Mouse (Mus musculus) E14TG2a.4 (cell line): Measurements from ENCODE around the gene Zfp827.
"Not testable (repeated sequence)": the region's sequence is repeated elsewhere in the genome, so short reads cannot be mapped to it uniquely, and the experiment has no call there.

Experiments
- H3K27me3 ChIP-seq: 2 replicates; pipeline ENCODE4 v1.6.1; 2014; ENCODE audit warnings: low read length, control low read depth; ENCODE audit not compliant: insufficient read depth
- H3K36me3 ChIP-seq: 2 replicates; pipeline ENCODE4 v1.6.1; 2014; ENCODE audit warnings: low read length, control low read depth; ENCODE audit not compliant: insufficient read depth
- H3K4me1 ChIP-seq: replicated peaks from 2 replicates; pipeline ENCODE4 v1.6.1; 2014; ENCODE audit warnings: low read depth, low read length, control low read depth
- H3K4me3 ChIP-seq: replicated peaks from 2 replicates; pipeline ENCODE4 v1.5.1; 2014; ENCODE audit warnings: mild to moderate bottlenecking, low read length
- H3K9me3 ChIP-seq: 2 replicates; pipeline ENCODE4 v1.6.1; 2014; ENCODE audit warnings: low read length, control low read depth
- CTCF ChIP-seq: conservative IDR thresholded peaks from 2 replicates; pipeline ENCODE4 v1.5.1; 2014; ENCODE audit warnings: low read length
- NANOG ChIP-seq: IDR thresholded peaks from 2 replicates; pipeline ENCODE4 v1.6.1; 2014; ENCODE audit warnings: borderline replicate concordance, low read length, mixed read lengths
- POU5F1 ChIP-seq: IDR thresholded peaks from 2 replicates; pipeline ENCODE4 v1.6.1; 2014; ENCODE audit warnings: low read length, borderline replicate concordance

Gene Zfp827

GRCm38 (mm10) chr8:79111461-79111860, 83.2 kb downstream of the Zfp827 start:
- Histone ChIP-seq H3K9me3 (no peaks in the 10 kb centered on the region), H3K36me3 (peaks cover 21% of the 10 kb centered on the region), H3K4me1 (peaks cover 52% of the 10 kb centered on the region), H3K27me3 (no peaks in the 10 kb centered on the region), H3K4me3 (no peak overlapping the region)
- TF ChIP-seq NANOG, result no peak
- TF ChIP-seq POU5F1, result no peak
- TF ChIP-seq CTCF, result no peak

- Histone ChIP-seq H3K27me3 (no peaks in the 10 kb centered on the region), H3K4me3 (no peak overlapping the region), H3K4me1 (peaks cover 61% of the 10 kb centered on the region), H3K36me3 (peaks cover 17% of the 10 kb centered on the region), H3K9me3 (no peaks in the 10 kb centered on the region)
- TF ChIP-seq NANOG (no peak), CTCF (no peak), POU5F1 (no peak)
Measured at GRCm38 (mm10) chr8:79112480-79112879, 84.2 kb downstream of the Zfp827 start.

DNA sequence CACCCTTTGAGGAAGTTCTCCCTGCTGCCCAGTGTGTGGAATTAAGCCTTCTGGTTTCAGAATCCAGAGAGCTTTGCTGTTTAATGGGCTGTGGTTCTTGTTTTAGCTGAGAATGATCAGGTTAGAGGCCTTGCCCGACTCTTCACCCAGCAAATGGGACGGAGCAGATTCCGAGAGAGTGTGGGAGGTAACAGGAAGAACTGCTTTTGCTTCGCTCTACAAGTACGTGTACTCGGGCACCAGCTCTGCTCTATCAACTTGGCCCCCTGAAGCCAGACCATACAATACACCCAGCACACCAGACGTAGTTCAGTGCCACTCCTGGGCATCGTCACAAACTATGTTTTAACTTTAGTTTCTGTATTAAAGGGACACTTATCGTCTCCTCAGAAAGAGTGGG, 85.3 kb downstream of the Zfp827 start:
- no peaks in the 10 kb centered on the region for H3K27me3 ChIP-seq
- peaks cover 70% of the 10 kb centered on the region for H3K4me1 ChIP-seq
- H3K4me3 ChIP-seq, result no peak overlapping the region
- no peaks in the 10 kb centered on the region for H3K9me3 ChIP-seq
- peaks cover 22% of the 10 kb centered on the region for H3K36me3 ChIP-seq
- TF ChIP-seq CTCF, result no peak

- no peak overlapping the region for H3K4me3 ChIP-seq
- no peaks in the 10 kb centered on the region for H3K27me3 ChIP-seq
- peaks cover 26% of the 10 kb centered on the region for H3K36me3 ChIP-seq
- H3K4me1 ChIP-seq, result peaks cover 68% of the 10 kb centered on the region
- no peaks in the 10 kb centered on the region for H3K9me3 ChIP-seq
- TF ChIP-seq NANOG, result no peak
- no peak for TF ChIP-seq POU5F1
- no peak for TF ChIP-seq CTCF
Measured at GRCm38 (mm10) chr8:79114561-79114960, 86.3 kb downstream of the Zfp827 start.

DNA sequence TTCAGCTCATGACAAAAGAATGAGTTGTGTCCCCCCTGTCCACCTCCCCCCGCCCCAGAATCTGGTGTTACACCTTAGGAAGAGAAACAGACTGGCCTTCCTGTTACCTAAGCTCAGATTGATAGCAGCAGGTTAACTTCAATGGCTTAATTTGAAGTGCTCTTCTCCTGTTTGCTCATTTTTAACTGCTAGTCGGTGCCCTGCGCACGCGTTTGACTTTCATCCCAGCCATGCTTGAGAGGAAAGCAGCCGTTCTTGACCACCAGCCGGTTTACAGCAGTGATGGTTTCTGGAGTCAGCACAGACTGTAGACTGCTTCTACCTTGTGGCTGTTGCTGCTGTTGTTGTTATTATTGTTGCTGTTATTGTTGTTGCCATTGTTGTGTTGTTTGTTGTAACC, 88.2 kb downstream of the Zfp827 start:
- H3K4me3 ChIP-seq, result no peak overlapping the region
- H3K4me1 ChIP-seq, result peaks cover 62% of the 10 kb centered on the region
- TF ChIP-seq CTCF, result no peak
- no peak for TF ChIP-seq POU5F1
- no peak for TF ChIP-seq NANOG
- no peaks in the 10 kb centered on the region for H3K9me3 ChIP-seq
- H3K36me3 ChIP-seq, result peaks cover 43% of the 10 kb centered on the region
- no peaks in the 10 kb centered on the region for H3K27me3 ChIP-seq

- Histone ChIP-seq H3K27me3 (no peaks in the 10 kb centered on the region), H3K36me3 (peaks cover 55% of the 10 kb centered on the region), H3K4me3 (no peak overlapping the region), H3K9me3 (no peaks in the 10 kb centered on the region), H3K4me1 (peaks cover 50% of the 10 kb centered on the region)
- no peak for TF ChIP-seq CTCF
- TF ChIP-seq POU5F1, result no peak
- TF ChIP-seq NANOG, result no peak
Measured at GRCm38 (mm10) chr8:79117711-79118110, 89.5 kb downstream of the Zfp827 start.

- TF ChIP-seq NANOG (no peak), POU5F1 (no peak), CTCF (no peak)
- Histone ChIP-seq H3K9me3 (no peaks in the 10 kb centered on the region), H3K27me3 (no peaks in the 10 kb centered on the region), H3K36me3 (peaks cover 72% of the 10 kb centered on the region), H3K4me1 (peaks cover 23% of the 10 kb centered on the region), H3K4me3 (no peak overlapping the region)
Measured at GRCm38 (mm10) chr8:79121614-79122013, 93.4 kb downstream of the Zfp827 start.

DNA sequence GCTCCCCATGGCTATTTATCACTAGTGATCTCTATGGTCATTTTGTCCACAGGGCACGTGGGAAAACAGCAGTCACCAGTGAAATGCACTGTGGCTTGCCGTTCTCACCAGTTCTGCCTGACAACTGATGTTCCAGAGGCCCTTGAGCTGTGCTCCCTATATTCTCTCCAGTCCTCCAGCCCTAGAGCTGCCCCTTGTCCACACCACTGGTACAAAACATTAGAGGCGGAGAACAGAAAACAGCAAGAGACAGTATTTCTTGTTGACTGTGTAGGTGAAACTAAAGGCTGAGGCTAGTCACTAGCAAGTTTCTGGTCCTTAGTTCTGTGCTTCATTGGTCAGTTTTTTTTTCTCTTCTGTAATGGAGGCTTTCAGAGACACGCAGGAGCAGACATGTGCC, 96.0 kb downstream of the Zfp827 start:
- TF ChIP-seq POU5F1 (no peak), CTCF (no peak), NANOG (no peak)
- Histone ChIP-seq H3K9me3 (no peaks in the 10 kb centered on the region), H3K4me1 (peaks cover 8% of the 10 kb centered on the region), H3K27me3 (no peaks in the 10 kb centered on the region), H3K36me3 (peaks cover 66% of the 10 kb centered on the region), H3K4me3 (no peak overlapping the region)

- H3K9me3 ChIP-seq, result no peaks in the 10 kb centered on the region
- H3K36me3 ChIP-seq, result peaks cover 42% of the 10 kb centered on the region
- H3K4me3 ChIP-seq, result no peak overlapping the region
Measured at GRCm38 (mm10) chr8:79127211-79127816, 99.1 kb downstream of the Zfp827 start.

DNA sequence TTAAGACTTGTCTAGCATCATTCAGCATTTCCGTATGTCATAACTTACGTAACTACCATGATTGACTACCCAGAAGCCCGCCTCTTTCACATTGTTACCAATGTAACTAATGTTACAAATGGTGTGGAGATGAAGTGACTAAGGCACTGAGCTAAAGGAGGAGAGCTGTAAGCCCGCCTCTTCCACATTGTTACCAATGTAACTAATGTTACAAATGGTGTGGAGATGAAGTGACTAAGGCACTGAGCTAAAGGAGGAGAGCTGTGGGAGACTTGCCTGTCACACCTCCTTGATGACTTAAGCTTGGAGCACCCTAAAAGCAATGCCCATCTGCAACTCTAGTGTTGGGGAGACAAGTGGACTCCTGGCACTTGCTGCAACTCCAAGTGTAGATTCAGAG, 100.3 kb downstream of the Zfp827 start:
- not testable (repeated sequence) for H3K4me3 ChIP-seq, H3K4me1 ChIP-seq, H3K27me3 ChIP-seq, H3K9me3 ChIP-seq
- H3K36me3 ChIP-seq, result peaks cover 39% of the 10 kb centered on the region

More at GRCm38 (mm10) chr8:79127211-79127816, 99.1 kb downstream of the Zfp827 start:
- TF ChIP-seq NANOG, result no peak
- no peak for TF ChIP-seq CTCF
- no peaks in the 10 kb centered on the region for H3K27me3 ChIP-seq
- H3K4me1 ChIP-seq, result peaks cover 8% of the 10 kb centered on the region
